Mouse (Mus musculus) C2C12 (cell line): Measurements from ENCODE around the gene Kcnj11. TPM values are rescaled to one million over a fixed set of nuclear protein-coding genes. Genes with fewer than 3 reads are reported as not detected.

Source experiments
- H3K27me3 ChIP-seq: one replicate; pipeline ENCODE4 v1.6.1; 2011; ENCODE audit not compliant: control insufficient read depth, insufficient read depth, insufficient read length
- H3K36me3 ChIP-seq: one replicate; pipeline ENCODE4 v1.6.1; 2011; ENCODE audit not compliant: control insufficient read depth, insufficient read depth
- H3K4me3 ChIP-seq: one replicate; pipeline ENCODE4 v1.5.1; 2011; ENCODE audit warnings: mild to moderate bottlenecking, control low read depth; ENCODE audit not compliant: poor library complexity, insufficient read depth, severe bottlenecking
- H3K79me2 ChIP-seq: one replicate; pipeline ENCODE4 v1.6.1; 2011; ENCODE audit not compliant: control insufficient read depth, insufficient read depth
- H3K79me3 ChIP-seq: one replicate; pipeline ENCODE4 v1.6.1; 2011; ENCODE audit warnings: low read depth, control low read depth
- H3ac ChIP-seq: one replicate; pipeline ENCODE3; 2011; ENCODE audit warnings: low read depth; ENCODE audit not compliant: control insufficient read depth, insufficient read length
- CEBPB ChIP-seq: IDR thresholded peaks from one replicate; pipeline ENCODE4 v1.6.1; 2011; ENCODE audit warnings: low read depth, mild to moderate bottlenecking, control low read depth, moderate library complexity
- CTCF ChIP-seq: IDR thresholded peaks from one replicate; pipeline ENCODE4 v1.5.1; 2011; ENCODE audit not compliant: control insufficient read depth, insufficient read depth, insufficient read length
- FOSL1 ChIP-seq: IDR thresholded peaks from one replicate; pipeline ENCODE4 v1.8.0; 2011; ENCODE audit warnings: mild to moderate bottlenecking, low read length; ENCODE audit not compliant: poor library complexity, insufficient read depth, severe bottlenecking
- MAX ChIP-seq: IDR thresholded peaks from one replicate; pipeline ENCODE4 v1.6.1; 2011; ENCODE audit warnings: mild to moderate bottlenecking, control low read depth
- MYOD1 ChIP-seq: IDR thresholded peaks from one replicate; pipeline ENCODE4 v1.6.1; 2011; ENCODE audit warnings: low read depth; ENCODE audit not compliant: control insufficient read depth, insufficient read length
- MYOG ChIP-seq: IDR thresholded peaks from one replicate; pipeline ENCODE4 v1.6.1; 2011; ENCODE audit not compliant: control insufficient read depth, insufficient read length; ENCODE audit errors: extremely low read depth
- USF1 ChIP-seq: IDR thresholded peaks from one replicate; pipeline ENCODE4 v1.6.1; 2011; ENCODE audit warnings: low read depth, mild to moderate bottlenecking, control low read depth, moderate library complexity
- polyA plus RNA-seq: library from polyadenylated mRNA; unstranded; fragments of >200 nt; fragmentation: generic; extraction: Trizol; gene quantifications from one replicate; pipeline ENCODE4 v1.2.1, GENCODE M21; 2012; ENCODE audit warnings: missing spikeins

Kcnj11 gene
- polyA plus RNA-seq, 1 experiment = not detected

- Histone ChIP-seq H3K79me3 (no peaks in the 10 kb centered on the region), H3K27me3 (peaks cover 17% of the 10 kb centered on the region), H3ac (no peak overlapping the region), H3K36me3 (no peaks in the 10 kb centered on the region), H3K4me3 (no peak overlapping the region), H3K79me2 (no peaks in the 10 kb centered on the region)
- TF ChIP-seq MAX = no peak
- TF ChIP-seq MYOG = no peak
- TF ChIP-seq FOSL1 = no peak
- no peak for TF ChIP-seq MYOD1
- no peak for TF ChIP-seq CEBPB
- TF ChIP-seq USF1 = no peak
Measured at GRCm38 (mm10) chr7:46132229-46132628, 31.7 kb upstream of the Kcnj11 start.

GRCm38 (mm10) chr7:46131806-46132205, 31.2 kb upstream of the Kcnj11 start:
- no peaks in the 10 kb centered on the region for H3K79me3 ChIP-seq
- TF ChIP-seq CEBPB (no peak), FOSL1 (no peak), MAX (no peak), MYOG (no peak), CTCF (no peak), MYOD1 (no peak), USF1 (no peak)
- H3K4me3 ChIP-seq = no peak overlapping the region
- H3K36me3 ChIP-seq = no peaks in the 10 kb centered on the region
- H3K27me3 ChIP-seq = peaks cover 16% of the 10 kb centered on the region
- H3K79me2 ChIP-seq = no peaks in the 10 kb centered on the region
- no peak overlapping the region for H3ac ChIP-seq

GRCm38 (mm10) chr7:46131266-46131665, 30.7 kb upstream of the Kcnj11 start:
- H3ac ChIP-seq = no peak overlapping the region
- H3K36me3 ChIP-seq = no peaks in the 10 kb centered on the region
- H3K4me3 ChIP-seq = no peak overlapping the region
- H3K79me2 ChIP-seq = no peaks in the 10 kb centered on the region
- H3K79me3 ChIP-seq = no peaks in the 10 kb centered on the region
- peaks cover 11% of the 10 kb centered on the region for H3K27me3 ChIP-seq
- peak; percentile 47 for TF ChIP-seq FOSL1
- TF ChIP-seq MYOG = no peak
- TF ChIP-seq USF1 = peak; percentile 94
- TF ChIP-seq MAX = peak; percentile 68

- no peak for TF ChIP-seq MYOG
- H3K79me2 ChIP-seq = no peaks in the 10 kb centered on the region
Measured at GRCm38 (mm10) chr7:46130723-46131122, 30.2 kb upstream of the Kcnj11 start.

GRCm38 (mm10) chr7:46129463-46130179, 29.1 kb upstream of the Kcnj11 start:
- no peak overlapping the region for H3K4me3 ChIP-seq
- no peaks in the 10 kb centered on the region for H3K79me3 ChIP-seq
- no peak overlapping the region for H3ac ChIP-seq
- H3K27me3 ChIP-seq = peaks cover under 1% of the 10 kb centered on the region
- H3K36me3 ChIP-seq = no peaks in the 10 kb centered on the region
- H3K79me2 ChIP-seq = no peaks in the 10 kb centered on the region
- TF ChIP-seq CTCF = no peak
- TF ChIP-seq FOSL1 = no peak
- TF ChIP-seq CEBPB = no peak
- no peak for TF ChIP-seq USF1
- no peak for TF ChIP-seq MYOD1
- TF ChIP-seq MAX = no peak
- TF ChIP-seq MYOG = no peak

More at GRCm38 (mm10) chr7:46130723-46131122, 30.2 kb upstream of the Kcnj11 start:
- H3K4me3 ChIP-seq = no peak overlapping the region
- H3K79me3 ChIP-seq = no peaks in the 10 kb centered on the region
- peaks cover 5% of the 10 kb centered on the region for H3K27me3 ChIP-seq
- no peaks in the 10 kb centered on the region for H3K36me3 ChIP-seq
- no peak overlapping the region for H3ac ChIP-seq

GRCm38 (mm10) chr7:46128196-46128595, 27.6 kb upstream of the Kcnj11 start:
- TF ChIP-seq MYOG (no peak), USF1 (no peak)
- H3ac ChIP-seq = no peak overlapping the region
- no peaks in the 10 kb centered on the region for H3K36me3 ChIP-seq
- no peaks in the 10 kb centered on the region for H3K79me3 ChIP-seq
- peaks cover 7% of the 10 kb centered on the region for H3K27me3 ChIP-seq
- no peak overlapping the region for H3K4me3 ChIP-seq
- no peaks in the 10 kb centered on the region for H3K79me2 ChIP-seq
